Mouse (Mus musculus): Measurements from ENCODE around the gene Hist1h3i. TPM values are rescaled to one million over a fixed set of nuclear protein-coding genes. Genes with fewer than 3 reads are reported as not detected.
A peak's percentile ranks its signal among the peaks of the same experiment; 100 is the strongest.
"Not testable (repeated sequence)": the region's sequence is repeated elsewhere in the genome, so short reads cannot be mapped to it uniquely, and the experiment has no call there.

The Hist1h3i gene
- polyA plus RNA-seq, 1 experiment from 2014 or later, result 91.2 TPM

- H3K27ac ChIP-seq, result peak within 1 kb of the TSS; percentile 88
- peaks cover 37% of the 10 kb centered on the region for H3K4me1 ChIP-seq (replicated peaks)
- H3K36me3 ChIP-seq, result no peaks in the 10 kb centered on the region
- H3K27me3 ChIP-seq, result no peaks in the 10 kb centered on the region
- H3K4me3 ChIP-seq (replicated peaks), result peak within 1 kb of the TSS; percentile 53
- H3K4me2 ChIP-seq (replicated peaks), result peak within 1 kb of the TSS; percentile 95
- ATAC-seq, result peak; percentile 12
- peak within 1 kb of the TSS; percentile 83 for H3K9ac ChIP-seq (replicated peaks)
- WGBS, result under 1% methylated on average over 44 of the region's 44 CpGs
- no peaks in the 10 kb centered on the region for H3K9me3 ChIP-seq
Observed at GRCm38 (mm10) chr13:21779767-21780731, 3.1 kb downstream of the Hist1h3i start, which contains the start of gene Hist1h1b. Gene Hist1h1b, minus strand, starts transcription at chr13:21780625.

DNA sequence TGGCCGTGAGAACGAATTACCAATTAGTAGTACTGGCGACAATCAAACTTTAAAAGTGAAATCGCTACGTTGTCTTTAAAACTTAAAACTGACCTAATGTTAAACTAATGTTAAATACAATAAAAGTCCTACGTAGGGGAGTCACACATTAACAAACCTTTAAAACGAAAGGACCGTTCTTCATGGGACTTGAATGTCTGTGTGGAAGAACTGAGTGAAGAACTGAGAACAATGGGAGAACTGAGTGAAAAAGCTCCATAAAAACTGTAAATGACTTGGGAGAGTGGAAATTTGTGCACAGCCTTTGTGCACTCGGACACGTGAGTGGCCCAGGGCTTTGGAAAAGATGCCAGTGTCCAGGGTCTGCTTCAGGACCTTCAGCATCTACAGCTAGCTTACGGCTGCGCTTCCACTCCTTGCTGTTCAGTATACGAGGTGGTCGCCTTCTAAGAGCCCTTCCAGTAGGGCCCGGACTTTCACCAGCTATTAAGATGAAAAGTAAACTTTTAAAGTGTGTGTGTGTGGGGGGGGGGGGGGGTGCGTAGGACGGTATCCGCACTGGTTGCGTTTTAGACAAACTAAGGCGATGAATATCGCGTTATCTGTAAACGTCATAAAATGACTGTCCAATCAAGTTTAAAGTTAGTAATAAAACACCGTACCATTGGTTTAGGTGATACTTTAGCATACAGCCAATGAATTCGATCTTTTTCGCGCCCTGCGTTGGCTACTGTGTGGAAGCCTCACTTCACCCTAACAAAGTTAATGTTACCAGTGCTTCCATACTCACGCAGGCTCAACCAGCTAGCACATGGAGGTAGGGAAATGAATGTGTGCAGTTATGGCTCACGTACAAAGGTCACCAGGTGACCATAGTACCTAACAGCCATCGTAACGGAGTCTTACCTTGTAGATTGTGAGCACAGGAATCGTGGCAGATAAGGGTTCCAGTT is 4.1 kb downstream of the Hist1h3i start:
- Histone ChIP-seq H3K9me3 (no peaks in the 10 kb centered on the region), H3K4me2 (replicated peaks) (peak overlapping the region; percentile 95), H3K4me1 (replicated peaks) (peaks cover 34% of the 10 kb centered on the region), H3K4me3 (replicated peaks) (peak overlapping the region; percentile 53), H3K27ac (peak overlapping the region; percentile 88), H3K9ac (replicated peaks) (peak overlapping the region; percentile 83), H3K36me3 (no peaks in the 10 kb centered on the region), H3K27me3 (no peaks in the 10 kb centered on the region)
- whole genome bisulfite sequencing, result 5% methylated on average over 33 of the region's 33 CpGs
- peak; percentile 93 for ATAC-seq

DNA sequence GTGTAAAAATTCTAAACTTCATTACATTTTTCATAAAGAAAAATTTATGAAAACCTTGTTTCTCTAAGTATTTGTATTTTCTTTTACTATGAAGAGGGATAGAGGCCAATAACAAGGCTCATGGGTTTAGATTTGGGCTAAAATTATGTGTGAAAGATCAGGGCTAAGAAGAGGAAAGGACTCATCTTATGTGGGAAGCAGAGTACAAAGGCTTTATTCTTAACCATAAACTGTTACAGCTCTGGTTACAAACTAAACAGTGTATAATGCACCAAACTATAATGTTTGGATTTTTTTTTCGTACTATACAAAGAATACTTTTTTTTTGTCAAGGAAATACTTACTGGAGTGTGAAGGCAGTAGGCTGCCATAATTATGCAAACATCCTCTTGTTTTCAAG is 27.5 kb downstream of the Hist1h3i start:
- no peak overlapping the region for H3K9ac ChIP-seq (replicated peaks)
- H3K4me3 ChIP-seq (replicated peaks), result no peak overlapping the region
- peaks cover 23% of the 10 kb centered on the region for H3K4me1 ChIP-seq (replicated peaks)
- 69% methylated on average over 1 of the region's 1 CpGs for WGBS
- no peaks in the 10 kb centered on the region for H3K36me3 ChIP-seq
- no peak overlapping the region for H3K27ac ChIP-seq
- H3K9me3 ChIP-seq, result no peaks in the 10 kb centered on the region
- no peaks in the 10 kb centered on the region for H3K27me3 ChIP-seq
- no peak for ATAC-seq
- no peak overlapping the region for H3K4me2 ChIP-seq (replicated peaks)

DNA sequence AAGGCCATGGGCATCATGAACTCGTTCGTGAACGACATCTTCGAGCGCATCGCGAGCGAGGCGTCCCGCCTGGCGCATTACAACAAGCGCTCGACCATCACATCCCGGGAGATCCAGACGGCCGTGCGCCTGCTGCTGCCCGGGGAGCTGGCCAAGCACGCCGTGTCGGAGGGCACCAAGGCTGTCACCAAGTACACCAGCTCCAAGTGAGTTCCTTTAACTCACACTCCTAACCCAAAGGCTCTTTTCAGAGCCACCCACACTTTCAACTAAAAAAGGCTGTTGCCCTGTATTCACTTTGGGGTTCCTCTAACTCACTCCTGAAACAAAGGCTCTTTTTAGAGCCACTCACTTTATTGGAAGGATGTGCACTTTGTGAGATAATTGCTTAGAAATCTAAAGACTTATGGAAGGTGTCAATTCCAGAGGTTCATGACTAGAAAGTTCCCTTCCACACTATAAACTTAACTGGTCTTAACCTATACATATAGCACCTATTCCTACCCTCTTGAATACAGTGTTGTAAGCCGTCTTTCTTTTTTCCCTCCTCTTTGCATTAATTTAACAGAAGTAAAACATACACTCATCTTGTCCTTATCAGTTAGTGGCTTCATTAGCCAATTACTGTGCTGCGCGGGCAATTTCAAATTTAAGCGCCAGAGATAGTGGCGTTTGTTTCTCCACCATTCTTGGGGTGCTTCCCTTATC is 28.7 kb downstream of the Hist1h3i start:
- not testable (repeated sequence) for H3K27me3 ChIP-seq, H3K36me3 ChIP-seq, H3K9me3 ChIP-seq
- H3K4me2 ChIP-seq (replicated peaks), result peak overlapping the region; percentile 76
- H3K27ac ChIP-seq, result peak overlapping the region; percentile 95
- under 1% methylated on average over 18 of the region's 26 CpGs for WGBS
- ATAC-seq, result peak; percentile 0; the same call in 1 of the 2 replicates
- peaks cover 26% of the 10 kb centered on the region for H3K4me1 ChIP-seq (replicated peaks)
- H3K4me3 ChIP-seq (replicated peaks), result peak overlapping the region; percentile 43
- peak overlapping the region; percentile 66 for H3K9ac ChIP-seq (replicated peaks)

DNA sequence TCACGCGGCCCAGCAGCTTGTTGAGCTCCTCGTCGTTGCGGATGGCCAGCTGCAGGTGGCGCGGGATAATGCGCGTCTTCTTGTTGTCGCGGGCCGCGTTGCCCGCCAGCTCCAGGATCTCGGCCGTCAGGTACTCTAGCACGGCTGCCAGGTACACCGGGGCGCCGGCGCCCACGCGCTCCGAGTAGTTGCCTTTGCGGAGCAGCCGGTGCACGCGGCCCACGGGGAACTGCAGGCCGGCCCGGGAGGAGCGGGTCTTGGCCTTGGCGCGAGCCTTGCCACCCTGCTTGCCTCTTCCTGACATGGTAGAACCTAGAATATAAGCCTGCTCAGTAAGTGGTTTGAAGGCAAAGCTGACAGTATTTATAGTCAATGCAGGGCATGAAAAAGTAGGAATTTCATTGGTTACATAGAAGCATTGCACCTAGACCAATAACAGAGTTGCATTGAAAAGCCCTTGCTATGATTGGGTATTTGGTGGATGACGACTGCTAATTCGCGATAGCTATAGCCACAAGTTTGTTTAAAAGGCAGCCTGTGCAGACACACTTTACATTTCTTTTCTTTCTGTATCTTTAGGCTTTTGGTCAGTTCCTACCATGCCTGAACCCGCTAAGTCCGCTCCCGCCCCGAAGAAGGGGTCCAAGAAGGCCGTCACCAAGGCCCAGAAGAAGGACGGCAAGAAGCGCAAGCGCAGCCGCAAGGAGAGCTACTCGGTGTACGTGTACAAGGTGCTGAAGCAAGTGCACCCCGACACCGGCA is 29.5 kb downstream of the Hist1h3i start, which contains the start of the genes Hist1h2ak and Hist1h2bn:
Gene Hist1h2ak (minus strand): TSS at position 304 of the 762 bp plus-strand sequence.
Gene Hist1h2bn (plus strand): TSS at position 600 of the 762 bp plus-strand sequence.
- peak within 1 kb of the TSS; percentile 43 for H3K4me3 ChIP-seq (replicated peaks)

DNA sequence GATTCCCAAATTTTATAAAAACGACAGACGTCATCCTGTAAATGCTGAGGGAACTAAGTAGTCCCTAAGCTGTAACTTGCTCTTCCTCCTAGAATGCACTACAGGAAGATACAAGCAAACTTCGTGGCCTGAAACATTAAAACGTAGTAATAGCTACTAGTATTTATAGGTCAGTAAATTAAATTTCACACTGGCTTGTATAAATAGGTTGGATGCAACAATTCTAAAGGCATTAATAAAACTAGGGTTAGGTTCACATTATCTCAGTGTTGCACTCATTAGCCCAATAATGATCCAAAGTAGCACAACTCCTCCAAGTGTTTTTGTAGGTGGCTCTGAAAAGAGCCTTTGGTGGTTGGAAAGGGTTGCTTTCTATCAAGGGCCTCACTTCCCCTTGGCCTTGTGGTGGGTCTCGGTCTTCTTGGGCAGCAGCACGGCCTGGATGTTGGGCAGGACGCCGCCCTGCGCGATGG is 30.1 kb downstream of the Hist1h3i start:
- peak overlapping the region; percentile 76 for H3K4me2 ChIP-seq (replicated peaks)
- H3K27ac ChIP-seq, result peak overlapping the region; percentile 95
- peak overlapping the region; percentile 68 for H3K9ac ChIP-seq (replicated peaks)
- no peaks in the 10 kb centered on the region for H3K9me3 ChIP-seq
- ATAC-seq, result no peak
- H3K36me3 ChIP-seq, result no peaks in the 10 kb centered on the region
- H3K4me3 ChIP-seq (replicated peaks), result peak overlapping the region; percentile 43
- 2% methylated on average over 10 of the region's 10 CpGs for WGBS
- no peaks in the 10 kb centered on the region for H3K27me3 ChIP-seq
- H3K4me1 ChIP-seq (replicated peaks), result peaks cover 37% of the 10 kb centered on the region

More for the DNA sequence above, 29.5 kb downstream of the Hist1h3i start, which contains the start of the genes Hist1h2ak and Hist1h2bn:
- H3K4me2 ChIP-seq (replicated peaks), result peak within 1 kb of the TSS; percentile 76
- peak within 1 kb of the TSS; percentile 68 for H3K9ac ChIP-seq (replicated peaks)
- H3K4me1 ChIP-seq (replicated peaks), result peaks cover 33% of the 10 kb centered on the region
- under 1% methylated on average over 46 of the region's 50 CpGs for WGBS
- peak within 1 kb of the TSS; percentile 95 for H3K27ac ChIP-seq
- ATAC-seq, result peak; percentile 96
- H3K9me3 ChIP-seq, H3K27me3 ChIP-seq, H3K36me3 ChIP-seq: not testable (repeated sequence)

GRCm38 (mm10) chr13:21752356-21752755 is 30.8 kb downstream of the Hist1h3i start:
- ATAC-seq, result no peak
- WGBS, result 52% methylated on average over 3 of the region's 3 CpGs
- Histone ChIP-seq H3K27ac (peak overlapping the region; percentile 40), H3K27me3 (no peaks in the 10 kb centered on the region), H3K9me3 (no peaks in the 10 kb centered on the region), H3K4me3 (replicated peaks) (no peak overlapping the region), H3K4me1 (replicated peaks) (peaks cover 41% of the 10 kb centered on the region), H3K36me3 (no peaks in the 10 kb centered on the region), H3K4me2 (replicated peaks) (peak overlapping the region; percentile 76), H3K9ac (replicated peaks) (0 out of 2 replicates have a peak overlapping the region, but pooled peaks have one; percentile 28)

- H3K27me3 ChIP-seq, result no peaks in the 10 kb centered on the region
- no peak for ATAC-seq
- no peaks in the 10 kb centered on the region for H3K36me3 ChIP-seq
- peaks cover 45% of the 10 kb centered on the region for H3K4me1 ChIP-seq (replicated peaks)
- peak overlapping the region; percentile 40; the same call in 1 of the 2 replicates for H3K27ac ChIP-seq
- no peak overlapping the region for H3K9ac ChIP-seq (replicated peaks)
- H3K9me3 ChIP-seq, result no peaks in the 10 kb centered on the region
- no peak overlapping the region for H3K4me3 ChIP-seq (replicated peaks)
- 77% methylated on average over 3 of the region's 3 CpGs for WGBS
- no peak overlapping the region for H3K4me2 ChIP-seq (replicated peaks)
Observed at GRCm38 (mm10) chr13:21751827-21752226, 31.3 kb downstream of the Hist1h3i start.

DNA sequence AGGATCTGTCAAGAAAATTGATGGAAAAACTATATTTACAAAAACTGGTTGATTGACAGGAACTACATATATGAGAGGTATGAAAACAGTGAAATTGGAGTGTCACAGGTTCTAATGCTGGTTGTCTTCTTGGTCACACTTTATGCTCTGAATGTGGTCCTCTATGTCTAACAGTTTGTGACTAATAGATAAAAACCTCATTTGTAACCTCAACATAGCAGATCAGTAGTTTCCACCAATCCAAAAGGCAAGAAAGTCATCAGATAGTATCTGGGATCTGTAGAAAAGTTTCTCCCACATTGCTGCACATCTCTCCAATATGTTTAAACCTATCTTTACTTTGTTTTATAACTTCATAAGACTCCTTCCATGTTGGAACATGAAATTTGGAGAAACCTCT is 31.8 kb downstream of the Hist1h3i start:
- H3K9ac ChIP-seq (replicated peaks), result no peak overlapping the region
- H3K36me3 ChIP-seq, result no peaks in the 10 kb centered on the region
- no peak overlapping the region for H3K4me3 ChIP-seq (replicated peaks)
- no peaks in the 10 kb centered on the region for H3K27me3 ChIP-seq
- H3K4me2 ChIP-seq (replicated peaks), result no peak overlapping the region
- no peak for ATAC-seq
- H3K4me1 ChIP-seq (replicated peaks), result peaks cover 45% of the 10 kb centered on the region
- H3K9me3 ChIP-seq, result no peaks in the 10 kb centered on the region
- no peak overlapping the region; the same call in 1 of the 2 replicates for H3K27ac ChIP-seq

DNA sequence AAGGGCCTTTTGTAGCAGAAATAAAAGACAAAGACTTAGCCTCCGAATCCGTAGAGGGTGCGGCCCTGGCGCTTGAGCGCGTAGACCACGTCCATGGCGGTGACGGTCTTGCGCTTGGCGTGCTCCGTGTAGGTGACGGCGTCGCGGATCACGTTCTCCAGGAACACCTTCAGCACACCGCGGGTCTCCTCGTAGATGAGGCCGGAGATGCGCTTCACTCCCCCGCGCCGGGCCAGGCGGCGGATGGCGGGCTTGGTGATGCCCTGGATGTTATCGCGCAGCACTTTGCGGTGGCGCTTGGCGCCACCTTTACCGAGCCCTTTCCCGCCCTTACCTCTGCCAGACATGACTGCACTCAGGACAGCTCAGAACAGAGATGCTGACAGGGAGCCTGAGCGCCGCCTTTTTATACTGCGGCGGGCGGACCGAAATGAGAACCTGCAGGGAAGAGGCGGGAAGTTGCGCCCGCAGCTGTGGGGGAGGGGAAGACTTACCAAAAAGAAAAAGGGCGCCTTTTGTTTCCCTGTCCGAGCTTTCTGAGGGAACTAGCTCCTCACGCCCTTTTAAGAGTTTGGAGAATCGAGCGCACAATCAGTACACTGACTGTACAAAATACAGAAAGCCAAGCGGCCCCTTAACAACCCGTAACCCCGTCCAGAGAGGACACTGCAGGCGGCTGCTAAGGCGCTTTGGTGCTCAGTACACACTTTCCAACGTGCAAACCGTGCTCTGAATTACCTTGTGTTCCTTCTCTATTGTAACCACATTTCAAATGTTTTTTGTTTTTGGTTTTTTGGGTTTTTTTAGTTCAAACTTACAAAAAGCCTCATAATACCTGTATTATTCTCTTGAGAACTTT is 32.8 kb downstream of the Hist1h3i start, which contains the start of gene Hist1h4k:
Gene Hist1h4k (minus strand): TSS at position 347 of the 859 bp plus-strand sequence.
- H3K9me3 ChIP-seq, H3K36me3 ChIP-seq, H3K27me3 ChIP-seq: not testable (repeated sequence)
- Histone ChIP-seq H3K4me1 (replicated peaks) (peaks cover 41% of the 10 kb centered on the region), H3K4me3 (replicated peaks) (peak within 1 kb of the TSS; percentile 61), H3K9ac (replicated peaks) (peak within 1 kb of the TSS; percentile 79), H3K4me2 (replicated peaks) (peak within 1 kb of the TSS; percentile 81), H3K27ac (peak within 1 kb of the TSS; percentile 91)
- WGBS, result under 1% methylated on average over 41 of the region's 56 CpGs
- peak; percentile 85 for ATAC-seq
